Mouse (Mus musculus): Measurements from ENCODE around the gene Ptcd2. TPM values are rescaled to one million over a fixed set of nuclear protein-coding genes. Genes with fewer than 3 reads are reported as not detected.

Gene Ptcd2
- polyA plus RNA-seq, 1 experiment from 2014 or later, result 59.1 TPM

GRCm38 (mm10) chr13:99320453-99320852 is 24.1 kb downstream of the Ptcd2 start:
- no peak overlapping the region for H3K4me3 ChIP-seq (ENCODE audit: low read length)
- H3K4me1 ChIP-seq (ENCODE audit: control insufficient read depth, insufficient read depth, low read length), result no peaks in the 10 kb centered on the region
- 81% methylated on average over 7 of the region's 7 CpGs for WGBS
- H3K9me3 ChIP-seq (ENCODE audit: control insufficient read depth, low read length), result no peaks in the 10 kb centered on the region
- H3K4me2 ChIP-seq (replicated peaks; ENCODE audit: low read depth, low read length), result no peak overlapping the region
- no peak for ATAC-seq (ENCODE audit: low FRiP score, low TSS enrichment)
- H3K9ac ChIP-seq (ENCODE audit: low read depth, low read length), result no peak overlapping the region
- no peak overlapping the region for H3K27ac ChIP-seq (ENCODE audit: low read depth, low read length)
- H3K36me3 ChIP-seq (ENCODE audit: control insufficient read depth, insufficient read depth, low read length), result peaks cover 46% of the 10 kb centered on the region
- H3K27me3 ChIP-seq (ENCODE audit: control insufficient read depth, insufficient read depth, low read length), result no peaks in the 10 kb centered on the region

GRCm38 (mm10) chr13:99317058-99317457 is 27.4 kb downstream of the Ptcd2 start:
- Histone ChIP-seq H3K4me3 (ENCODE audit: low read length) (no peak overlapping the region), H3K4me2 (replicated peaks; ENCODE audit: low read depth, low read length) (no peak overlapping the region), H3K36me3 (ENCODE audit: control insufficient read depth, insufficient read depth, low read length) (peaks cover 27% of the 10 kb centered on the region), H3K9ac (ENCODE audit: low read depth, low read length) (no peak overlapping the region), H3K27me3 (ENCODE audit: control insufficient read depth, insufficient read depth, low read length) (no peaks in the 10 kb centered on the region), H3K4me1 (ENCODE audit: control insufficient read depth, insufficient read depth, low read length) (no peaks in the 10 kb centered on the region), H3K9me3 (ENCODE audit: control insufficient read depth, low read length) (no peaks in the 10 kb centered on the region), H3K27ac (ENCODE audit: low read depth, low read length) (no peak overlapping the region)
- ATAC-seq (ENCODE audit: low FRiP score, low TSS enrichment), result no peak
- 51% methylated on average over 4 of the region's 4 CpGs for WGBS

GRCm38 (mm10) chr13:99316366-99316765 is 28.1 kb downstream of the Ptcd2 start:
- 87% methylated on average over 6 of the region's 6 CpGs for WGBS
- Histone ChIP-seq H3K9ac (ENCODE audit: low read depth, low read length) (no peak overlapping the region), H3K4me3 (ENCODE audit: low read length) (no peak overlapping the region), H3K4me2 (replicated peaks; ENCODE audit: low read depth, low read length) (no peak overlapping the region), H3K27me3 (ENCODE audit: control insufficient read depth, insufficient read depth, low read length) (no peaks in the 10 kb centered on the region), H3K27ac (ENCODE audit: low read depth, low read length) (no peak overlapping the region), H3K36me3 (ENCODE audit: control insufficient read depth, insufficient read depth, low read length) (peaks cover 24% of the 10 kb centered on the region), H3K4me1 (ENCODE audit: control insufficient read depth, insufficient read depth, low read length) (no peaks in the 10 kb centered on the region), H3K9me3 (ENCODE audit: control insufficient read depth, low read length) (no peaks in the 10 kb centered on the region)
- no peak for ATAC-seq (ENCODE audit: low FRiP score, low TSS enrichment)

- no peak overlapping the region for H3K4me2 ChIP-seq (replicated peaks; ENCODE audit: low read depth, low read length)
- 51% methylated on average over 15 of the region's 15 CpGs for WGBS
These were observed 29.8 kb downstream of the Ptcd2 start for GRCm38 (mm10) chr13:99314657-99315181.

GRCm38 (mm10) chr13:99314098-99314497 is 30.4 kb downstream of the Ptcd2 start:
- Histone ChIP-seq H3K27ac (ENCODE audit: low read depth, low read length) (no peak overlapping the region), H3K4me3 (ENCODE audit: low read length) (no peak overlapping the region), H3K36me3 (ENCODE audit: control insufficient read depth, insufficient read depth, low read length) (peaks cover 2% of the 10 kb centered on the region; the same call in 1 of the 2 replicates), H3K27me3 (ENCODE audit: control insufficient read depth, insufficient read depth, low read length) (no peaks in the 10 kb centered on the region), H3K9ac (ENCODE audit: low read depth, low read length) (no peak overlapping the region), H3K9me3 (ENCODE audit: control insufficient read depth, low read length) (no peaks in the 10 kb centered on the region), H3K4me1 (ENCODE audit: control insufficient read depth, insufficient read depth, low read length) (no peaks in the 10 kb centered on the region), H3K4me2 (replicated peaks; ENCODE audit: low read depth, low read length) (no peak overlapping the region)
- 88% methylated on average over 5 of the region's 5 CpGs for WGBS
- ATAC-seq (ENCODE audit: low FRiP score, low TSS enrichment), result no peak

More at GRCm38 (mm10) chr13:99314657-99315181, 29.8 kb downstream of the Ptcd2 start:
- Histone ChIP-seq H3K27me3 (ENCODE audit: control insufficient read depth, insufficient read depth, low read length) (no peaks in the 10 kb centered on the region), H3K4me1 (ENCODE audit: control insufficient read depth, insufficient read depth, low read length) (no peaks in the 10 kb centered on the region), H3K27ac (ENCODE audit: low read depth, low read length) (no peak overlapping the region), H3K9me3 (ENCODE audit: control insufficient read depth, low read length) (no peaks in the 10 kb centered on the region), H3K9ac (ENCODE audit: low read depth, low read length) (no peak overlapping the region), H3K4me3 (ENCODE audit: low read length) (no peak overlapping the region), H3K36me3 (ENCODE audit: control insufficient read depth, insufficient read depth, low read length) (peaks cover 8% of the 10 kb centered on the region)
- ATAC-seq (ENCODE audit: low FRiP score, low TSS enrichment), result peak; percentile 28; the same call in 1 of the 2 replicates

GRCm38 (mm10) chr13:99308393-99308792 is 36.1 kb downstream of the Ptcd2 start:
- H3K36me3 ChIP-seq (ENCODE audit: control insufficient read depth, insufficient read depth, low read length), result no peaks in the 10 kb centered on the region
- no peak overlapping the region for H3K4me2 ChIP-seq (replicated peaks; ENCODE audit: low read depth, low read length)
- H3K27me3 ChIP-seq (ENCODE audit: control insufficient read depth, insufficient read depth, low read length), result no peaks in the 10 kb centered on the region
- no peaks in the 10 kb centered on the region for H3K9me3 ChIP-seq (ENCODE audit: control insufficient read depth, low read length)
- ATAC-seq (ENCODE audit: low FRiP score, low TSS enrichment), result no peak
- H3K4me3 ChIP-seq (ENCODE audit: low read length), result no peak overlapping the region
- WGBS, result 79% methylated on average over 8 of the region's 8 CpGs
- H3K27ac ChIP-seq (ENCODE audit: low read depth, low read length), result no peak overlapping the region
- H3K9ac ChIP-seq (ENCODE audit: low read depth, low read length), result no peak overlapping the region
- peaks cover 6% of the 10 kb centered on the region; the same call in 1 of the 2 replicates for H3K4me1 ChIP-seq (ENCODE audit: control insufficient read depth, insufficient read depth, low read length)

GRCm38 (mm10) chr13:99307930-99308359 is 36.6 kb downstream of the Ptcd2 start:
- Histone ChIP-seq H3K9ac (ENCODE audit: low read depth, low read length) (no peak overlapping the region), H3K4me1 (ENCODE audit: control insufficient read depth, insufficient read depth, low read length) (peaks cover 6% of the 10 kb centered on the region; the same call in 1 of the 2 replicates), H3K4me3 (ENCODE audit: low read length) (no peak overlapping the region), H3K27me3 (ENCODE audit: control insufficient read depth, insufficient read depth, low read length) (no peaks in the 10 kb centered on the region), H3K36me3 (ENCODE audit: control insufficient read depth, insufficient read depth, low read length) (no peaks in the 10 kb centered on the region), H3K9me3 (ENCODE audit: control insufficient read depth, low read length) (no peaks in the 10 kb centered on the region), H3K4me2 (replicated peaks; ENCODE audit: low read depth, low read length) (no peak overlapping the region), H3K27ac (ENCODE audit: low read depth, low read length) (no peak overlapping the region)
- ATAC-seq (ENCODE audit: low FRiP score, low TSS enrichment), result peak; percentile 60; the same call in 1 of the 2 replicates
- 60% methylated on average over 5 of the region's 5 CpGs for WGBS

GRCm38 (mm10) chr13:99306164-99306563 is 38.3 kb downstream of the Ptcd2 start:
- no peak for ATAC-seq (ENCODE audit: low FRiP score, low TSS enrichment)
- no peak overlapping the region for H3K4me2 ChIP-seq (replicated peaks; ENCODE audit: low read depth, low read length)
- no peaks in the 10 kb centered on the region for H3K36me3 ChIP-seq (ENCODE audit: control insufficient read depth, insufficient read depth, low read length)
- no peaks in the 10 kb centered on the region for H3K9me3 ChIP-seq (ENCODE audit: control insufficient read depth, low read length)
- no peak overlapping the region for H3K4me3 ChIP-seq (ENCODE audit: low read length)
- no peak overlapping the region for H3K9ac ChIP-seq (ENCODE audit: low read depth, low read length)
- WGBS, result 82% methylated on average over 8 of the region's 8 CpGs
- peaks cover 6% of the 10 kb centered on the region; the same call in 1 of the 2 replicates for H3K4me1 ChIP-seq (ENCODE audit: control insufficient read depth, insufficient read depth, low read length)
- no peaks in the 10 kb centered on the region for H3K27me3 ChIP-seq (ENCODE audit: control insufficient read depth, insufficient read depth, low read length)
- no peak overlapping the region for H3K27ac ChIP-seq (ENCODE audit: low read depth, low read length)

GRCm38 (mm10) chr13:99305186-99305585 is 39.3 kb downstream of the Ptcd2 start:
- H3K27me3 ChIP-seq (ENCODE audit: control insufficient read depth, insufficient read depth, low read length), result no peaks in the 10 kb centered on the region
- WGBS, result 93% methylated on average over 1 of the region's 1 CpGs
- H3K4me1 ChIP-seq (ENCODE audit: control insufficient read depth, insufficient read depth, low read length), result peaks cover 6% of the 10 kb centered on the region; the same call in 1 of the 2 replicates
- H3K9ac ChIP-seq (ENCODE audit: low read depth, low read length), result no peak overlapping the region
- no peaks in the 10 kb centered on the region for H3K9me3 ChIP-seq (ENCODE audit: control insufficient read depth, low read length)
- H3K4me3 ChIP-seq (ENCODE audit: low read length), result no peak overlapping the region
- H3K27ac ChIP-seq (ENCODE audit: low read depth, low read length), result no peak overlapping the region
- ATAC-seq (ENCODE audit: low FRiP score, low TSS enrichment), result no peak
- no peak overlapping the region for H3K4me2 ChIP-seq (replicated peaks; ENCODE audit: low read depth, low read length)
- H3K36me3 ChIP-seq (ENCODE audit: control insufficient read depth, insufficient read depth, low read length), result no peaks in the 10 kb centered on the region

Data from kidney, embryonic 14.5 days (tissue).